Mouse (Mus musculus) layer of hippocampus, postnatal 36 days (tissue): ENCODE results near the gene Defa2. TPM values are rescaled to one million over a fixed set of nuclear protein-coding genes. Genes with fewer than 3 reads are reported as not detected.
"Not testable (repeated sequence)": the region's sequence is repeated elsewhere in the genome, so short reads cannot be mapped to it uniquely, and the experiment has no call there.

Experiments
- DNase-seq, 2 experiments: peaks; one replicate each; pipeline ENCODE4 v3.0.0; 2022
- total RNA-seq, 2 experiments: library from RNA; stranded (reverse); gene quantifications; 2 replicates each; pipeline ENCODE4 v1.2.3; 2021

The Defa2 gene
- not detected for total RNA-seq

GRCm38 (mm10) chr8:21378215-21378614 lies at the start of gene Defa2:
Gene Defa2, plus strand, starts transcription at chr8:21378515.
- DNase-seq: not testable (repeated sequence)

- not testable (repeated sequence) for DNase-seq
Measured at GRCm38 (mm10) chr8:21391511-21391910, 13.2 kb downstream of the Defa2 start, which contains the start of gene Defa33. Gene Defa33, plus strand, starts transcription at chr8:21391811.

DNA sequence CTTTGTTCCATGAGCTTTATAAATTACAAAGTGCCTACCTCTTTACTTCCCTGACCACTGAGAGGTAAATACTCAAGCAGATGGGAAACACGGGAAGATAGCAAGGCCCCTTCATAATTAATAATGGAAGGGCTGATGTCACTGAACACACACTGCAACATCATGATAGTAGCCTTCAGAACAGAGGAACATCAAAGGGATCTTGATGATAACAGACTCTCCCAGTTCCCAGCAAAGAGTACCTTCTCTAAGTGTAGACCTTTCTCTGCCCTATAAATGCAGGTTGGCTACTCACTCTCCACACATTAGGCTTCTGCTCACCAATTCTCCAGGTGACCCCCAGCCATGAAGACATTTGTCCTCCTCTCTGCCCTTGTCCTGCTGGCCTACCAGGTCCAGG lies 48.8 kb downstream of the Defa2 start, which contains the start of gene Defa36:
Defa36 (plus strand) TSS at position 301 of the 400 bp plus-strand sequence.
- not testable (repeated sequence) for DNase-seq

Other genes starting within 250 kb of the Defa2 start
- not detected for gene Defa30, start 243.9 kb upstream of the Defa2 start, total RNA-seq
- gene Defa22, start 216.2 kb upstream of the Defa2 start, total RNA-seq: not detected
- gene Defa31, start 186.9 kb upstream of the Defa2 start, total RNA-seq: not detected
- not detected for gene Gm15293, start 177.0 kb upstream of the Defa2 start, total RNA-seq
- not detected for gene Gm15292, start 128.8 kb upstream of the Defa2 start, total RNA-seq
- gene Defa27, start 63.0 kb upstream of the Defa2 start, total RNA-seq: not detected
- not detected for gene Defa29, start 51.5 kb upstream of the Defa2 start, total RNA-seq
- gene Defa33, start 13.3 kb downstream of the Defa2 start, total RNA-seq: not detected
- not detected for gene Defa36, start 48.9 kb downstream of the Defa2 start, total RNA-seq
- gene Gm7849, start 78.0 kb downstream of the Defa2 start, total RNA-seq: not detected
- not detected for gene Defa20, start 130.7 kb downstream of the Defa2 start, total RNA-seq
- gene Defa32, start 150.5 kb downstream of the Defa2 start, total RNA-seq: not detected
- gene Defa37, start 186.9 kb downstream of the Defa2 start, total RNA-seq: not detected
- gene Defa28, start 204.5 kb downstream of the Defa2 start, total RNA-seq: not detected
- gene Gm7861, start 216.0 kb downstream of the Defa2 start, total RNA-seq: not detected
- gene Defa26, start 239.7 kb downstream of the Defa2 start, total RNA-seq: not detected